Mouse (Mus musculus): Measurements from ENCODE around the gene Lrrc4c. TPM values are rescaled to one million over a fixed set of nuclear protein-coding genes. Genes with fewer than 3 reads are reported as not detected.

The Lrrc4c gene
- polyA plus RNA-seq, 1 experiment from 2014 or later, result 2.3 TPM

- DNase-seq (ENCODE audit: low spot score), result no peak
- Histone ChIP-seq H3K27ac (replicated peaks) (no peak overlapping the region), H3K4me3 (ENCODE audit: low read depth, low read length) (no peak overlapping the region), H3K36me3 (ENCODE audit: control insufficient read depth, insufficient read depth, low read length) (no peaks in the 10 kb centered on the region), H3K4me1 (replicated peaks; ENCODE audit: control insufficient read depth, insufficient read depth) (no peaks in the 10 kb centered on the region), H3K27me3 (ENCODE audit: control insufficient read depth, insufficient read depth, low read length) (no peaks in the 10 kb centered on the region), H3K9me3 (ENCODE audit: control insufficient read depth, low read length) (no peaks in the 10 kb centered on the region), H3K9ac (ENCODE audit: low read length) (no peak overlapping the region), H3K4me2 (replicated peaks; ENCODE audit: low read depth) (no peak overlapping the region)
- no peak for TF ChIP-seq CTCF (IDR thresholded peaks at IDR 0.05; ENCODE audit: low read depth)
- TF ChIP-seq EP300 (optimal IDR thresholded peaks at IDR 0.05), result no peak
- WGBS, result 79% methylated on average over 2 of the region's 2 CpGs
- no peak for ATAC-seq (ENCODE audit: low FRiP score, low TSS enrichment)
These were observed 1073.9 kb downstream of the Lrrc4c start for GRCm38 (mm10) chr2:97391876-97392275.

- Histone ChIP-seq H3K27ac (replicated peaks) (no peak overlapping the region), H3K4me1 (replicated peaks; ENCODE audit: control insufficient read depth, insufficient read depth) (no peaks in the 10 kb centered on the region), H3K27me3 (ENCODE audit: control insufficient read depth, insufficient read depth, low read length) (no peaks in the 10 kb centered on the region), H3K4me3 (ENCODE audit: low read depth, low read length) (no peak overlapping the region), H3K36me3 (ENCODE audit: control insufficient read depth, insufficient read depth, low read length) (no peaks in the 10 kb centered on the region), H3K9me3 (ENCODE audit: control insufficient read depth, low read length) (no peaks in the 10 kb centered on the region), H3K4me2 (replicated peaks; ENCODE audit: low read depth) (no peak overlapping the region), H3K9ac (ENCODE audit: low read length) (no peak overlapping the region)
- TF ChIP-seq EP300 (optimal IDR thresholded peaks at IDR 0.05) (no peak), CTCF (IDR thresholded peaks at IDR 0.05; ENCODE audit: low read depth) (no peak)
- 52% methylated on average over 1 of the region's 1 CpGs for WGBS
- ATAC-seq (ENCODE audit: low FRiP score, low TSS enrichment) (no peak), DNase-seq (ENCODE audit: low spot score) (no peak)
These were observed 1095.1 kb downstream of the Lrrc4c start for GRCm38 (mm10) chr2:97413066-97413465.

GRCm38 (mm10) chr2:97414416-97415362 lies 1096.7 kb downstream of the Lrrc4c start:
- H3K36me3 ChIP-seq (ENCODE audit: control insufficient read depth, insufficient read depth, low read length), result no peaks in the 10 kb centered on the region
- no peak overlapping the region for H3K4me2 ChIP-seq (replicated peaks; ENCODE audit: low read depth)
- H3K27ac ChIP-seq (replicated peaks), result no peak overlapping the region
- no peaks in the 10 kb centered on the region for H3K4me1 ChIP-seq (replicated peaks; ENCODE audit: control insufficient read depth, insufficient read depth)
- no peak for ATAC-seq (ENCODE audit: low FRiP score, low TSS enrichment)
- H3K9ac ChIP-seq (ENCODE audit: low read length), result no peak overlapping the region
- H3K9me3 ChIP-seq (ENCODE audit: control insufficient read depth, low read length), result no peaks in the 10 kb centered on the region
- DNase-seq (ENCODE audit: low spot score), result no peak
- no peak for TF ChIP-seq EP300 (optimal IDR thresholded peaks at IDR 0.05)
- TF ChIP-seq CTCF (IDR thresholded peaks at IDR 0.05; ENCODE audit: low read depth), result no peak
- H3K27me3 ChIP-seq (ENCODE audit: control insufficient read depth, insufficient read depth, low read length), result no peaks in the 10 kb centered on the region
- 81% methylated on average over 8 of the region's 8 CpGs for WGBS
- H3K4me3 ChIP-seq (ENCODE audit: low read depth, low read length), result no peak overlapping the region

- Histone ChIP-seq H3K36me3 (ENCODE audit: control insufficient read depth, insufficient read depth, low read length) (no peaks in the 10 kb centered on the region), H3K4me1 (replicated peaks; ENCODE audit: control insufficient read depth, insufficient read depth) (no peaks in the 10 kb centered on the region), H3K9ac (ENCODE audit: low read length) (no peak overlapping the region), H3K4me3 (ENCODE audit: low read depth, low read length) (no peak overlapping the region), H3K9me3 (ENCODE audit: control insufficient read depth, low read length) (no peaks in the 10 kb centered on the region), H3K27ac (replicated peaks) (no peak overlapping the region), H3K27me3 (ENCODE audit: control insufficient read depth, insufficient read depth, low read length) (no peaks in the 10 kb centered on the region), H3K4me2 (replicated peaks; ENCODE audit: low read depth) (no peak overlapping the region)
- 85% methylated on average over 1 of the region's 1 CpGs for WGBS
- DNase-seq (ENCODE audit: low spot score), result no peak
- ATAC-seq (ENCODE audit: low FRiP score, low TSS enrichment), result no peak
- TF ChIP-seq CTCF (IDR thresholded peaks at IDR 0.05; ENCODE audit: low read depth) (no peak), EP300 (optimal IDR thresholded peaks at IDR 0.05) (no peak)
These were observed 1116.2 kb downstream of the Lrrc4c start for GRCm38 (mm10) chr2:97434140-97434539.

GRCm38 (mm10) chr2:97435616-97436015 lies 1117.6 kb downstream of the Lrrc4c start:
- H3K27ac ChIP-seq (replicated peaks), result no peak overlapping the region
- no peak for DNase-seq (ENCODE audit: low spot score)
- H3K9ac ChIP-seq (ENCODE audit: low read length), result no peak overlapping the region
- no peak for TF ChIP-seq EP300 (optimal IDR thresholded peaks at IDR 0.05)
- TF ChIP-seq CTCF (IDR thresholded peaks at IDR 0.05; ENCODE audit: low read depth), result no peak
- WGBS, result 46% methylated on average over 2 of the region's 2 CpGs
- no peaks in the 10 kb centered on the region for H3K36me3 ChIP-seq (ENCODE audit: control insufficient read depth, insufficient read depth, low read length)
- no peaks in the 10 kb centered on the region for H3K9me3 ChIP-seq (ENCODE audit: control insufficient read depth, low read length)
- no peak for ATAC-seq (ENCODE audit: low FRiP score, low TSS enrichment)
- H3K27me3 ChIP-seq (ENCODE audit: control insufficient read depth, insufficient read depth, low read length), result no peaks in the 10 kb centered on the region
- H3K4me1 ChIP-seq (replicated peaks; ENCODE audit: control insufficient read depth, insufficient read depth), result no peaks in the 10 kb centered on the region
- H3K4me2 ChIP-seq (replicated peaks; ENCODE audit: low read depth), result no peak overlapping the region
- H3K4me3 ChIP-seq (ENCODE audit: low read depth, low read length), result no peak overlapping the region

- no peak overlapping the region for H3K4me2 ChIP-seq (replicated peaks; ENCODE audit: low read depth)
- no peaks in the 10 kb centered on the region for H3K36me3 ChIP-seq (ENCODE audit: control insufficient read depth, insufficient read depth, low read length)
- H3K27ac ChIP-seq (replicated peaks), result no peak overlapping the region
- H3K9ac ChIP-seq (ENCODE audit: low read length), result no peak overlapping the region
- DNase-seq (ENCODE audit: low spot score) (no peak), ATAC-seq (ENCODE audit: low FRiP score, low TSS enrichment) (no peak)
- H3K4me3 ChIP-seq (ENCODE audit: low read depth, low read length), result no peak overlapping the region
- no peaks in the 10 kb centered on the region for H3K4me1 ChIP-seq (replicated peaks; ENCODE audit: control insufficient read depth, insufficient read depth)
- H3K9me3 ChIP-seq (ENCODE audit: control insufficient read depth, low read length), result no peaks in the 10 kb centered on the region
- no peaks in the 10 kb centered on the region for H3K27me3 ChIP-seq (ENCODE audit: control insufficient read depth, insufficient read depth, low read length)
- TF ChIP-seq CTCF (IDR thresholded peaks at IDR 0.05; ENCODE audit: low read depth) (no peak), EP300 (optimal IDR thresholded peaks at IDR 0.05) (no peak)
These were observed 1119.8 kb downstream of the Lrrc4c start for GRCm38 (mm10) chr2:97437767-97438166.
